Mouse (Mus musculus): Measurements from ENCODE around the gene Ak2. TPM values are rescaled to one million over a fixed set of nuclear protein-coding genes. Genes with fewer than 3 reads are reported as not detected.

Gene Ak2
- polyA plus RNA-seq, 1 experiment from 2014 or later = 149 TPM

Other genes with a start within 250 kb of the Ak2 start
- gene A3galt2, start 236.6 kb upstream of the Ak2 start, polyA plus RNA-seq (2015; fragmentation: Nextera tagmentation; extraction: Ambion mirVana) = 0.04 TPM in 1 of 2 replicates, not detected in the other
- 14.2 and 21.1 TPM in 2 replicates for gene Zfp362, start 185.9 kb upstream of the Ak2 start, polyA plus RNA-seq (2015; fragmentation: Nextera tagmentation; extraction: Ambion mirVana)
- 2.3 and 2.9 TPM in 2 replicates for gene Trim62, start 108.4 kb upstream of the Ak2 start, polyA plus RNA-seq (2015; fragmentation: Nextera tagmentation; extraction: Ambion mirVana)
- 6.8 and 10.4 TPM in 2 replicates for gene Azin2, start 29.5 kb upstream of the Ak2 start, polyA plus RNA-seq (2015; fragmentation: Nextera tagmentation; extraction: Ambion mirVana)
- 5.4 and 7.7 TPM in 2 replicates for gene Rnf19b, start 66.3 kb downstream of the Ak2 start, polyA plus RNA-seq (2015; fragmentation: Nextera tagmentation; extraction: Ambion mirVana)
- gene Tmem54, start 113.6 kb downstream of the Ak2 start, polyA plus RNA-seq (2015; fragmentation: Nextera tagmentation; extraction: Ambion mirVana) = 0.35 and 1.6 TPM in 2 replicates
- 0.68 and 1.2 TPM in 2 replicates for gene Hpca, start 130.1 kb downstream of the Ak2 start, polyA plus RNA-seq (2015; fragmentation: Nextera tagmentation; extraction: Ambion mirVana)
- gene Fndc5, start 145.0 kb downstream of the Ak2 start, polyA plus RNA-seq (2015; fragmentation: Nextera tagmentation; extraction: Ambion mirVana) = 12.2 and 12.3 TPM in 2 replicates
- gene S100pbp, start 197.8 kb downstream of the Ak2 start, polyA plus RNA-seq (2015; fragmentation: Nextera tagmentation; extraction: Ambion mirVana) = 10.8 and 13.2 TPM in 2 replicates
- gene Yars, start 197.8 kb downstream of the Ak2 start, polyA plus RNA-seq (2015; fragmentation: Nextera tagmentation; extraction: Ambion mirVana) = 40.8 and 48.8 TPM in 2 replicates